Mouse (Mus musculus) cerebellum, postnatal 4 days (tissue): ENCODE measurements around the gene Cmss1.
A peak's percentile ranks its signal among the peaks of the same experiment; 100 is the strongest.

Source experiments
- DNase-seq, 2 experiments: peaks; one replicate each; pipeline ENCODE4 v3.0.0; 2022; ENCODE audit warnings: low spot score in 2 of 2, mixed read lengths in 1 of 2

Cmss1 gene

DNA sequence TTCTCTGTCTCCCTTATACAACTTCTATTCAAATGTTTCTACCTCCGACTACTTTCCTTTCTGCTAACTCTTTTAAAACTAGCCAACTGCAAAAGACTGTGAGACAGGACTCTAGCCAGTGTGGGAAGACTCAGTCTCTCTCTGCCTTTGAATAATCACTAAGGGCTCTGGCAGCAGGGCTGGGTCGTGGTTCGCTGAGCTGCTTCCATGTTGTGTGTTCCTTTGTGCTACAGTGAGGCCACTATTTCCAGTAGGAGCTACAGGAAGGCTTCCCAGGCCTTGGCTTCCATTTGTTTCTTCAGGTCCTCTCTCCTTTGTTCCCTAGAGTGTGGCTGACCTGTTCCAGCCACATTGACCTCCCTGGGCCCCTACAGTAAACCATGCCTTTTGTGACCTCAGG is 260.4 kb downstream of the Cmss1 start:
- DNase-seq: no peak

DNA sequence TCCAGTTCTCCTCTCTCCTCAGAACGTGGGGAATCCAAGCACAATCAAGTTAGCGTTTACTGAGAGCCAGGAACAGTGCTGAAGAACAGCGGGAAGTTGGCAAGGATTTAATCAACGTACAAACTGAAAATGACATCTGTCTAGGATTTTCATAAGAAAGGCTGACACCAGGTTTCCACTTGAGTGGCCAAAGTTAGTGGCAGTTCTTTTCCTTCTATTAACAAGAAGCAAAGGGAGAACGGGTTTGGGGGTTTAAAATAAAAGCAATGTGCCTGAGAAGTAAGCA is 266.1 kb downstream of the Cmss1 start:
- peak in 1 of 2 experiments; percentile 6 for DNase-seq

- DNase-seq: no peak
Observed at GRCm38 (mm10) chr16:57339765-57340612, 266.7 kb downstream of the Cmss1 start.

GRCm38 (mm10) chr16:57336770-57337423 is 269.8 kb downstream of the Cmss1 start:
- no peak for DNase-seq

GRCm38 (mm10) chr16:57332301-57332700 is 274.4 kb downstream of the Cmss1 start:
- DNase-seq: no peak

DNA sequence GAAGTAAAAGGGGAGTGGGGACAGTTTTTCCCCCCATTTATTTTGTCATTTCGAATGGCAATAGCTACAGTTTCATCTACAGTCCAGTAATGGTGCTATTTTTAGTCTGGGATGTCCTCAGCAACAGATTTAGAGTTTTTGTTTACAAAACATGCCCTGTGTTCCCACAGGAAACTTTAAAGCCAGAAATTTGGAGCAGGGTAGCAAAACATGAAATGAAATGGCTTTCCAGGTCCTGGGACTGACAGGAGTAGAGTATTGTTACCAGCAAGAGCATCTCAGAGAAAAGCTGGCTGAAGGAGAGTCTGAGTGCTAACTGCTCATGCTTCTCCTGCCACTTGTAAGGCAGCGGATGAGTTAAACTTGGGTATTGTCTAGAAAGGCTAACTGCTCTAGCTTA is 276.6 kb downstream of the Cmss1 start:
- DNase-seq: no peak

GRCm38 (mm10) chr16:57329028-57329427 is 277.6 kb downstream of the Cmss1 start:
- no peak for DNase-seq

DNA sequence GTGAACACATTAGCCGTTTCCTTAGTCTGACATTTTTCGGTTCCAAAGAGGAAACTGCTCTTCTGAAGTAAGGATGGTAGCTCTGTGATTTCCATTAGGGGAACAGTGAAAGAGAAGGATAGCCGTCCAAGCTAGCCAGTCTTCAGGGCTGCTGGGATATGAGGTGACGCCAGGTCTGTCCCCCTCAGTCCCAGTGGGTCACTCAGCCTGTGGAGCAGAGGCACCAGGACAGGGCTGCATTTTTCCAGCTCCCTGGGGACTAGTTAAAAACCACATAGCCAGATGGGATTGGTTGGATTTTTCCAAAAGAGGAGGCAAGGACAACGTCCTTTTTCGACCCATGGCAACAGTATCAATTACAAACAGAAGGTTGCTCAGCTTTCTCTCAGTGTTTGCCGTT is 279.7 kb downstream of the Cmss1 start:
- no peak for DNase-seq

GRCm38 (mm10) chr16:57319284-57320124 is 287.2 kb downstream of the Cmss1 start:
- no peak for DNase-seq

- DNase-seq: no peak
Observed at GRCm38 (mm10) chr16:57318637-57319125, 288.0 kb downstream of the Cmss1 start.

- DNase-seq: no peak
Observed at GRCm38 (mm10) chr16:57317882-57318636, 288.6 kb downstream of the Cmss1 start.

GRCm38 (mm10) chr16:57317127-57317526 is 289.5 kb downstream of the Cmss1 start:
- no peak for DNase-seq

DNA sequence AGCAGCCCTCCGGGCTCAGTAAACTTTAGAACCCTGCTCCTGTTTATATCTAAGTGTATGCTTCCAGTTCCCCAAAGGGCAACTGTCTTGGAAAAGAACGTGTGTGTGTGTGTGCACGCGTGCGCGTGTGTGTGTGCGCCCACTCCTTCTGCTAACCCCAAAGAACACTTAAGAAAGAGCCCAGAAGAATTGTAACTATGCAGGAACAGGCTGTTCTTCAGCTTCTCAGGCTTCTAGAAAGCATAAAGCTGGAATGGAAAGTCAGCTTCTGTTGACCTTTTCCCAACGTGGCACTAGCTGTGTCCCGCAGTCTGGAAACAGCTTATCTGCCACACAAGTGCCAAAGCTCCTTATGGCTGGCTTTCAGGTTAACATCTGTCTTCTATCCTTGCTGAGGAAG is 291.6 kb downstream of the Cmss1 start:
- DNase-seq: no peak

DNA sequence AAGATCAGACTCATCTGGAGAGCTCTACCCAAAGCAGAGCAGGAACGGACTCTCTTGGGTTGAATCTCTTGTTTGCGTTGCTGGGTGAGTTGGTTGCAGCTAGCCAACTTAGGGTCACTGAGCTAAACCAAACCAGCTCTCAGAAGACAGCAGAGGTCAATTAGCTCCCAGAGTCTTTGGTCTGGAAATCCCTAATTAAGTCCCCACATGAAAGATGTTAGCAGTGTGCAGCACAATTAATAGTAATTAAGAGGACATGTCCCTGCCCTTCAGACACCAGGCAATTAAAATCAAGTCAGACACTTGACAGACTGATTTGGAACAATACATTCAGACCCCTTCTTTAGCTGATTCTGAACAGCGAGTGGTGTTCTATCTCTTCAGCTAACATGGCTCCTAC is 292.4 kb downstream of the Cmss1 start:
- DNase-seq: no peak

DNA sequence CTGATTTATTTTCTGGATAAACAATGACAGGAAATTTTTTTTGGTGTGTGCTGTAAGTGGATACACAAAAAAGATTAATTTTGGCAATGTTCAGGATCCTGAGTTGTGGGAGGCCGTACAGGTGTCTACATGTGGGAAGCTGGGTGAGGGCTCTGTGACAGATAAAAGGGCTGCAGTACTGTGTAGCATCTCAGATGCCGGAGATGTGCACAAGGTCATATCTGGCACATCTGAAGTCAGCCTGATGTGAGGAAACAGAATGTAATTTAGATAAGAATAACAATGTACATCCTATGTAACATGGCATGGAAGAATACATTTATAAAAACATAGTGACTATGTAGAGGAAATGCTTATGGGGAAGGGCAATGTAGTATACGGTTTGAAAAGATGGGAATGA is 293.2 kb downstream of the Cmss1 start:
- no peak for DNase-seq

DNA sequence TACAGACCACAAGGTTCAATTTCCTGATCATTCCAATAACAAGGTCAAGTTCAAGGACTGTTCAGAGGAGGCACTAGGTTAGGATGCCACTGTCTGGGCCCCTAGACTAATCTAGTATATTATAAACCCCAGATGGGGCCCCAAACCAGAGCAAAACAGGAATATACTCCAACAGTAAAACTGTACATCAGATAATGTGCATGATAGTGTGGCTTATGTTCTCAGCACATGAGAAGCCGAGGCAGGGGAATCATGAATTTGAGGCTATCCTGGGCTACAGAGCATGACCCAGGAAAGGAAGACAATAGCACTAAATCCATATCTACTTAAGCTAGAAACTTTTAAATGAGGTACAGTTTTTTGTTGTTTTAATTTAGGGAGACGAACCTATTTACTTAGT is 294.5 kb downstream of the Cmss1 start:
- no peak for DNase-seq

- DNase-seq: no peak
Observed at GRCm38 (mm10) chr16:57305463-57305862, 301.2 kb downstream of the Cmss1 start.

GRCm38 (mm10) chr16:57303716-57304115 is 302.9 kb downstream of the Cmss1 start:
- no peak for DNase-seq

- no peak for DNase-seq
Observed at GRCm38 (mm10) chr16:57302792-57303698, 303.6 kb downstream of the Cmss1 start.

GRCm38 (mm10) chr16:57301512-57302115 is 305.1 kb downstream of the Cmss1 start:
- no peak for DNase-seq
